Mouse (Mus musculus) kidney, embryonic 15.5 days (tissue): Measurements from ENCODE around the gene Hax1. TPM values are rescaled to one million over a fixed set of nuclear protein-coding genes. Genes with fewer than 3 reads are reported as not detected.

ENCODE experiments used
- ATAC-seq: fragments of 200-750 bp; cut with Nextera tagmentation; replicated peaks from 2 replicates; pipeline ENCODE4 v1.8.0; 2017; ENCODE audit warnings: moderate TSS enrichment; ENCODE audit not compliant: low FRiP score
- H3K27ac ChIP-seq: fragments of 300-500 bp; sonication (generic); 2 replicates; pipeline ENCODE4 v1.5.1; 2015; ENCODE audit warnings: mild to moderate bottlenecking, inconsistent platforms
- H3K27me3 ChIP-seq: fragments of 300-500 bp; sonication (generic); 2 replicates; pipeline ENCODE4 v1.6.1; 2015; ENCODE audit warnings: inconsistent platforms
- H3K36me3 ChIP-seq: fragments of 300-500 bp; sonication (generic); 2 replicates; pipeline ENCODE4 v1.6.1; 2015; ENCODE audit warnings: inconsistent platforms
- H3K4me1 ChIP-seq: fragments of 300-500 bp; sonication (generic); 2 replicates; pipeline ENCODE4 v1.6.1; 2015; ENCODE audit warnings: inconsistent platforms
- H3K4me2 ChIP-seq: fragments of 300-500 bp; sonication (generic); 2 replicates; pipeline ENCODE4 v1.6.1; 2015; ENCODE audit warnings: moderate library complexity, mild to moderate bottlenecking, inconsistent platforms
- H3K4me3 ChIP-seq: fragments of 300-500 bp; sonication (generic); replicated peaks from 2 replicates; pipeline ENCODE4 v1.5.1; 2015; ENCODE audit warnings: mild to moderate bottlenecking, inconsistent platforms
- H3K9ac ChIP-seq: fragments of 300-500 bp; sonication (generic); 2 replicates; pipeline ENCODE4 v1.6.1; 2015; ENCODE audit warnings: mild to moderate bottlenecking, inconsistent platforms
- H3K9me3 ChIP-seq: fragments of 300-500 bp; sonication (generic); replicated peaks from 2 replicates; pipeline ENCODE4 v1.6.1; 2016; ENCODE audit warnings: inconsistent platforms
- WGBS: fragments of 180-500 bp; shearing (Covaris S2); methylation state at CpG from one replicate; pipeline ENCODE4 v1.1.7; 2015; ENCODE audit warnings: mixed read lengths; 5-methylcytosine and 5-hydroxymethylcytosine counted together
- polyA plus RNA-seq: library from polyadenylated mRNA; unstranded; fragments of >200 nt; fragmentation: Nextera tagmentation; extraction: Ambion mirVana; gene quantifications from 2 replicates; pipeline ENCODE4 v1.2.1, GENCODE M21; 2015

The Hax1 gene
- polyA plus RNA-seq: 174 and 180 TPM in 2 replicates

GRCm38 (mm10) chr3:89998612-89999054 lies at the start of gene Hax1:
Gene Hax1, minus strand, starts transcription at chr3:89998780.
- no peaks in the 10 kb centered on the region for H3K9me3 ChIP-seq
- H3K4me2 ChIP-seq: peak within 1 kb of the TSS; percentile 82
- H3K27ac ChIP-seq: peak within 1 kb of the TSS; percentile 98
- peaks cover 61% of the 10 kb centered on the region for H3K36me3 ChIP-seq
- peaks cover 14% of the 10 kb centered on the region for H3K4me1 ChIP-seq
- peak; percentile 95 for ATAC-seq
- H3K27me3 ChIP-seq: no peaks in the 10 kb centered on the region
- peak within 1 kb of the TSS; percentile 78 for H3K4me3 ChIP-seq
- peak within 1 kb of the TSS; percentile 82 for H3K9ac ChIP-seq
- WGBS: under 1% methylated on average over 26 of the region's 26 CpGs

- 95% methylated on average over 1 of the region's 1 CpGs for WGBS
- no peak for ATAC-seq
- peaks cover 91% of the 10 kb centered on the region for H3K36me3 ChIP-seq
Observed at GRCm38 (mm10) chr3:90036263-90036662, 37.7 kb upstream of the Hax1 start.

GRCm38 (mm10) chr3:90034653-90035052 lies 36.1 kb upstream of the Hax1 start:
- WGBS: 91% methylated on average over 2 of the region's 2 CpGs
- H3K4me3 ChIP-seq: no peak overlapping the region
- H3K36me3 ChIP-seq: peaks cover 93% of the 10 kb centered on the region

More at GRCm38 (mm10) chr3:90036263-90036662, 37.7 kb upstream of the Hax1 start:
- Histone ChIP-seq H3K27me3 (no peaks in the 10 kb centered on the region), H3K4me2 (no peak overlapping the region), H3K9ac (no peak overlapping the region), H3K4me3 (no peak overlapping the region), H3K9me3 (no peaks in the 10 kb centered on the region), H3K27ac (no peak overlapping the region), H3K4me1 (no peaks in the 10 kb centered on the region)

DNA sequence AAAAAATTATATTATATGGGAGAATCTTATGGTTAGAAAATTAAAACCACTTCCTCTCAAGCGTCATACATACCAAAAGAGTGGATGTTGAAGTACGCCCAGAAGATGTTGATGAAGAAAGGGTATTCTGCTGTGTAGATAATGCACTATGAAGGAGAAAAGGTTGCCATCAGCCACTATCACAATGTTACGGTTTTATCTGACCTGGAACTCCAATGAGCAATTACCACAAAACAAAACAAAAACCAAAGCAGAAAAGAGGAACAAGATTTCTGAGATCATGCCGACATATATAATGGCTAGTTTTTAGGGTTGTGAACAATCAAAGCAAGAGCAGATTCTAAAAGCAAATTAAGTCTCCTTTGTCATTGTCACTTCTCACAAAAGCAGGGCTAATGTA lies 18.0 kb upstream of the Hax1 start:
- no peak overlapping the region for H3K4me2 ChIP-seq
- H3K27ac ChIP-seq: no peak overlapping the region
- H3K4me3 ChIP-seq: no peak overlapping the region
- H3K27me3 ChIP-seq: no peaks in the 10 kb centered on the region
- H3K9me3 ChIP-seq: no peaks in the 10 kb centered on the region
- no peaks in the 10 kb centered on the region for H3K4me1 ChIP-seq
- no peak for ATAC-seq
- H3K9ac ChIP-seq: no peak overlapping the region
- 94% methylated on average over 4 of the region's 4 CpGs for WGBS
- H3K36me3 ChIP-seq: peaks cover 99% of the 10 kb centered on the region

More at GRCm38 (mm10) chr3:90034653-90035052, 36.1 kb upstream of the Hax1 start:
- ATAC-seq: no peak
- no peak overlapping the region for H3K4me2 ChIP-seq
- no peak overlapping the region for H3K27ac ChIP-seq
- H3K27me3 ChIP-seq: no peaks in the 10 kb centered on the region
- H3K4me1 ChIP-seq: no peaks in the 10 kb centered on the region
- H3K9me3 ChIP-seq: no peaks in the 10 kb centered on the region
- no peak overlapping the region for H3K9ac ChIP-seq

- Histone ChIP-seq H3K27me3 (no peaks in the 10 kb centered on the region), H3K27ac (no peak overlapping the region), H3K4me2 (no peak overlapping the region), H3K4me1 (peaks cover 9% of the 10 kb centered on the region; the same call in 1 of the 2 replicates), H3K36me3 (peaks cover 98% of the 10 kb centered on the region), H3K9ac (no peak overlapping the region), H3K4me3 (no peak overlapping the region), H3K9me3 (no peaks in the 10 kb centered on the region)
- 72% methylated on average over 2 of the region's 2 CpGs for WGBS
- no peak for ATAC-seq
Observed at GRCm38 (mm10) chr3:90010291-90010690, 11.7 kb upstream of the Hax1 start.

DNA sequence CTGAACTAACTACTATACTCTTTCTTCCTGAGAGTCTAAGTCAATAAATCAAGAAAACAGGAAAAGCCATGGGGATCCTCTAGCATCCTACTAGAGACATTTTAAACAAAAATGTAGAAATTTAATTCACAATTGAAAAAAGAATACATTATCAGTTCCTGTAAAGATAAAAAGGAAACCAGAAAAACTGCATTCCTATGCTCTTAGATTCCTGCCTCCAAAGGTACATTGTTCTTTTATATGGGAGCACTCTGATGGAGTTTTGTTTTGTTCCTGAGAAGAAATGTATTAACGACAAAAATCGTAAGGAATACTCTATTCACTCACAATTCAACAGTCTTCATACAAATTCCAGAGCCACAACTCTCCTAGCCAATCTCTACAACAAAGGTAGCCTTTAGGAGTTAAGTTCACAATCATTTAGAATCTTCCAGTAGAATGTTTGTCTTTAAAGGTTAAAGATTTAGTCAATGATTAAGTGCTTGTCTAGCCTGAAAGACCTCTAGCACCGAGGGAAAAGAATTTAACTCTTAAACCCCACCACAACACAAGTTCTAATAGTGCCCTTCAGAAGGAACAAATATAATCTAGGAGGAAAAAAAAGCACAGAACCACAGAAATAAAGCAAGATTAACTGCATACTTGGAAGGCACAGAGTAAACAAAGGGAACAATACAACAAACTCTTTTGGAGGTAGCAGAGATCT lies 5.7 kb upstream of the Hax1 start:
- peaks cover 83% of the 10 kb centered on the region for H3K36me3 ChIP-seq
- H3K27me3 ChIP-seq: no peaks in the 10 kb centered on the region
- ATAC-seq: peak; percentile 78; the same call in 1 of the 2 replicates
- H3K27ac ChIP-seq: peak overlapping the region; percentile 85
- peak overlapping the region; percentile 36 for H3K4me2 ChIP-seq
- no peaks in the 10 kb centered on the region for H3K9me3 ChIP-seq
- 43% methylated on average over 3 of the region's 3 CpGs for WGBS
- H3K4me1 ChIP-seq: peaks cover 15% of the 10 kb centered on the region
- H3K9ac ChIP-seq: no peak overlapping the region
- H3K4me3 ChIP-seq: 0 out of 2 replicates have a peak overlapping the region, but pooled peaks have one; percentile 1

DNA sequence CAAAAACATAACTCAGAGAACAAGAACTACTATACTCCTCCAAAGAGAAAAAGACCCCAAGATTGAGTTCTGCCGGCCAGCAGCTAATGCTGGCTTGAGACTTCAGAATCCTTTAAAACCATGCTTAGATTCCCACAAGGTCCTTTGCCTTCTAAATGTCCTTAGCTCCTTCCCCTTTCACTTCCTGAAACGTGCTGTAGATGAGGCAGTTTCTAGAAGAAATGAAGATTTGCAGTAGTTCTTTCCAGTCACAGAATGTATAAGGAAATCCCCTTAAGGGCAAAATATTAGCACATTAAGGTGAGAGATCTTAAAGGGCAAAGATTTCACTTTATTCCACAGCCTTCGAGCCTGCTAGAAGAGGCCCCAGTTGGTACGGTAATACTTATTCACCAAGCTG lies 1.2 kb upstream of the Hax1 start:
- H3K4me1 ChIP-seq: peaks cover 14% of the 10 kb centered on the region
- 82% methylated on average over 4 of the region's 4 CpGs for WGBS
- H3K27ac ChIP-seq: peak overlapping the region; percentile 98
- H3K4me2 ChIP-seq: no peak overlapping the region
- H3K36me3 ChIP-seq: peaks cover 60% of the 10 kb centered on the region
- H3K4me3 ChIP-seq: peak overlapping the region; percentile 78; the same call in 1 of the 2 replicates
- H3K9ac ChIP-seq: no peak overlapping the region
- H3K9me3 ChIP-seq: no peaks in the 10 kb centered on the region
- ATAC-seq: no peak
- no peaks in the 10 kb centered on the region for H3K27me3 ChIP-seq

DNA sequence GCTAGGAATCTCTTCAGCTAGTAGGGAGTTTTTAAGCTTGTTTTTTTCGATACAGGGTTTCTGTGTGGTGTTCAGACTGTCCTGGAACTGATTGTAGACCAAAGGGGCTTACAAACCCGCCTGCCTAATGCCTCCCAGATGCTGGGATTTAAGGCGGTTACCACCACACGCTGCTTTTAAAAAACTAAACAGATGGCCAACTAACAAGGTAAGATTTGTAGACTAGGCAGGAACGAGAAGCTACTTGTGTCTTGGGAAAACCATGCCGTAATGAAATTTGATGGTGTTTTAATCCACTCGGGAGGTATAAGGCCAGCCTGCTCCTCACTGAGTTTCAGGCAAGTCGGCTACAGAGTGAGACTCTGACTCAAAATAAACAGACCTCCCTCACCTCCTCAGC lies 510 bp upstream of the Hax1 start:
- Histone ChIP-seq H3K4me3 (peak overlapping the region; percentile 78), H3K4me2 (peak overlapping the region; percentile 82), H3K9me3 (no peaks in the 10 kb centered on the region), H3K27ac (peak overlapping the region; percentile 98), H3K36me3 (peaks cover 60% of the 10 kb centered on the region), H3K9ac (peak overlapping the region; percentile 82), H3K27me3 (no peaks in the 10 kb centered on the region), H3K4me1 (peaks cover 14% of the 10 kb centered on the region)
- WGBS: 15% methylated on average over 8 of the region's 8 CpGs
- peak; percentile 31; the same call in 1 of the 2 replicates for ATAC-seq

- H3K4me2 ChIP-seq: peak overlapping the region; percentile 82
- H3K9ac ChIP-seq: peak overlapping the region; percentile 82
- ATAC-seq: peak; percentile 76
- H3K27me3 ChIP-seq: no peaks in the 10 kb centered on the region
- H3K4me1 ChIP-seq: peaks cover 14% of the 10 kb centered on the region
- no peaks in the 10 kb centered on the region for H3K9me3 ChIP-seq
- H3K36me3 ChIP-seq: peaks cover 61% of the 10 kb centered on the region
- 4% methylated on average over 23 of the region's 23 CpGs for WGBS
- H3K4me3 ChIP-seq: peak overlapping the region; percentile 78
- peak overlapping the region; percentile 98 for H3K27ac ChIP-seq
Observed at GRCm38 (mm10) chr3:89997791-89998495, 637 bp downstream of the Hax1 start.

GRCm38 (mm10) chr3:89994807-89995515 lies 3.6 kb downstream of the Hax1 start:
- Histone ChIP-seq H3K4me2 (no peak overlapping the region), H3K4me1 (peaks cover 14% of the 10 kb centered on the region), H3K9ac (no peak overlapping the region), H3K9me3 (no peaks in the 10 kb centered on the region), H3K27me3 (no peaks in the 10 kb centered on the region), H3K4me3 (no peak overlapping the region), H3K27ac (no peak overlapping the region), H3K36me3 (peaks cover 48% of the 10 kb centered on the region)
- no peak for ATAC-seq
- WGBS: 92% methylated on average over 5 of the region's 5 CpGs

DNA sequence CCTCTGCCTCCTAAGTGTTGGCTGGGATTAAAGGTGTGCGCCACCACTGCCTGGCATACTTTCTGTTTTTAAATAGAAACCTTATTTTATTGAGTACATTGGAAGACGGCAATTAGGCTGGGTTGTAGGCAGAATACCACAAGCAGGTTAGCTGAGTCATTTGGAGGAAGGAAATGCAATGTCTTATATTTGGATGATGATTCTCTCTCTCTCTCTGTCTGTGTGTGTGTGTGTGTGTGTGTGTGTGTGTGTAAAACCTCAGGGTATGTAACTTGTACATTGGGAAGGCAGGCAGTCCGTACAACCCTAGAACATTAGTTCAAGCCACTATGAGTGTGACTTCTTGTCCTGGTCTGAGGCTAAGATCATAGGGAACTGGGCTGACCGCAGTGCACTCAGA lies 10.8 kb downstream of the Hax1 start:
- no peak overlapping the region for H3K27ac ChIP-seq
- peaks cover 11% of the 10 kb centered on the region for H3K36me3 ChIP-seq
- no peaks in the 10 kb centered on the region for H3K4me1 ChIP-seq
- no peaks in the 10 kb centered on the region for H3K27me3 ChIP-seq
- no peaks in the 10 kb centered on the region for H3K9me3 ChIP-seq
- 89% methylated on average over 4 of the region's 4 CpGs for WGBS
- H3K4me3 ChIP-seq: no peak overlapping the region
- no peak overlapping the region for H3K9ac ChIP-seq
- no peak for ATAC-seq
- no peak overlapping the region for H3K4me2 ChIP-seq

DNA sequence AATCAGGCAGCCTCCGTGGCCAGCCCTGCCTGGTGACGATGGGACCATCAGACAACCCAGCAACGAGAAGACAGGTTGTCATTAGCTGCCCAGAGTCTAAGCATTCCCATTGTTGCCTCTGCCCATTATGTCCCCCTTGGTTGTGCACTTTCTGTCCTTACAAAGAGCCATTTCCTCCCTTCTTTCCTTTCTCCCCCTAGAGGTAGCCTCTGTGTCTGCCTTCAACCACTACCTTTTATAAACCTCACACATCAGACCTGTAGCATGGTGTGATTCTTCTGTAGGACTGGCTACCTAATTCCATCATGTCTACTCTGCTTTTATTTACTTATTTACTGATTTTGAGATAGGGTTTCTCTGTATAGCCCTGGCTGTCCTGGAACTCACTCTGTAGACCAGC lies 11.4 kb downstream of the Hax1 start:
- H3K9ac ChIP-seq: no peak overlapping the region
- 65% methylated on average over 3 of the region's 3 CpGs for WGBS
- no peak for ATAC-seq
- no peak overlapping the region for H3K4me2 ChIP-seq
- H3K27me3 ChIP-seq: no peaks in the 10 kb centered on the region
- no peaks in the 10 kb centered on the region for H3K9me3 ChIP-seq
- no peaks in the 10 kb centered on the region for H3K4me1 ChIP-seq
- peaks cover 6% of the 10 kb centered on the region; the same call in 1 of the 2 replicates for H3K36me3 ChIP-seq
- no peak overlapping the region for H3K27ac ChIP-seq
- no peak overlapping the region for H3K4me3 ChIP-seq
